Mouse (Mus musculus): ENCODE measurements around the gene Rai1. TPM values are rescaled to one million over a fixed set of nuclear protein-coding genes. Genes with fewer than 3 reads are reported as not detected.

Rai1 gene
- polyA plus RNA-seq, 1 experiment = 5.2 TPM

DNA sequence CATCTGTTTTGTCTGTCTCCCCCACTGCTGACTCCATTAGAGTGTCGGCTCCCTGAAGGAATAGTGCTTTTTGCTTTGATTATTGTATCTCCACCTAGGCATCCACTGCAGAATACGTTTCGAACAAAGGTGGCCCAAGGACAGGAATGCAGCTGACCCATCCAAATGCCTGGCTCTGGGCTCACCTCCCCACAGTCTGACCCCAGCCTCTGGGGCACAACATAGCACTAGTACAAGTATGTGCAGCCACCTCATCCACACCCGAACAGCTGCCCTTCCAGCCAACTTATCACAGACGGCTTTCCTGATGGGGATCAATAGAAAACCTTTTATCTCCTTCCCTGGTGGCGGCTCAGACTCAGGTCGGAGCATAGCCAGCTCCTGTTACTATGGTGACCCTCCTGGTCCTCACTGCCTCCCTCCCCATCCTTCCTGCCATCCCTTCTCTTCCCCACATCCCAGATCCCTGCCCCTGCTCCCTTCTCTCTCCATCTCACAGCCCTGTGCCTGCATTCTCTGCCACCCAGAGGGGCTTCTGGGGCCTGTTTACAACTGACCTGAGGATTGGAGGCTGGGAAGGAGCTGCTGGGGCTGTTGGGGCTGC is 10.7 kb upstream of the Rai1 start:
- no peaks in the 10 kb centered on the region; the same call in 1 of the 2 replicates for H3K4me1 ChIP-seq (ENCODE audit: control insufficient read depth, insufficient read depth, low read length)
- no peak overlapping the region for H3K4me3 ChIP-seq (ENCODE audit: control insufficient read depth, low read depth, low read length)
- H3K27ac ChIP-seq (ENCODE audit: control insufficient read depth, insufficient read depth, low read depth, low read length) = no peak overlapping the region
- no peaks in the 10 kb centered on the region for H3K36me3 ChIP-seq (ENCODE audit: control insufficient read depth, insufficient read depth, low read length)
- TF ChIP-seq POLR2A (IDR thresholded peaks at IDR 0.05; ENCODE audit: control insufficient read depth, low read depth, low read length) = no peak
- no peak for TF ChIP-seq CTCF (IDR thresholded peaks at IDR 0.05; ENCODE audit: control insufficient read depth, insufficient read depth, insufficient replicate concordance, low read depth, low read length)
- no peaks in the 10 kb centered on the region for H3K27me3 ChIP-seq (ENCODE audit: control insufficient read depth, insufficient read depth, low read length)

- H3K4me1 ChIP-seq (ENCODE audit: control insufficient read depth, insufficient read depth, low read length) = no peaks in the 10 kb centered on the region; the same call in 1 of the 2 replicates
- no peaks in the 10 kb centered on the region for H3K27me3 ChIP-seq (ENCODE audit: control insufficient read depth, insufficient read depth, low read length)
- no peak for TF ChIP-seq CTCF (IDR thresholded peaks at IDR 0.05; ENCODE audit: control insufficient read depth, insufficient read depth, insufficient replicate concordance, low read depth, low read length)
- no peak for TF ChIP-seq POLR2A (IDR thresholded peaks at IDR 0.05; ENCODE audit: control insufficient read depth, low read depth, low read length)
- H3K27ac ChIP-seq (ENCODE audit: control insufficient read depth, insufficient read depth, low read depth, low read length) = no peak overlapping the region
- no peaks in the 10 kb centered on the region for H3K36me3 ChIP-seq (ENCODE audit: control insufficient read depth, insufficient read depth, low read length)
- H3K4me3 ChIP-seq (ENCODE audit: control insufficient read depth, low read depth, low read length) = no peak overlapping the region
These were observed 9.7 kb upstream of the Rai1 start for GRCm38 (mm10) chr11:60094909-60095810.

GRCm38 (mm10) chr11:60099555-60100186 is 5.1 kb upstream of the Rai1 start:
- Histone ChIP-seq H3K4me3 (ENCODE audit: control insufficient read depth, low read depth, low read length) (no peak overlapping the region), H3K27ac (ENCODE audit: control insufficient read depth, insufficient read depth, low read depth, low read length) (no peak overlapping the region), H3K4me1 (ENCODE audit: control insufficient read depth, insufficient read depth, low read length) (peaks cover 6% of the 10 kb centered on the region), H3K36me3 (ENCODE audit: control insufficient read depth, insufficient read depth, low read length) (no peaks in the 10 kb centered on the region), H3K27me3 (ENCODE audit: control insufficient read depth, insufficient read depth, low read length) (no peaks in the 10 kb centered on the region)
- no peak for TF ChIP-seq CTCF (IDR thresholded peaks at IDR 0.05; ENCODE audit: control insufficient read depth, insufficient read depth, insufficient replicate concordance, low read depth, low read length)

DNA sequence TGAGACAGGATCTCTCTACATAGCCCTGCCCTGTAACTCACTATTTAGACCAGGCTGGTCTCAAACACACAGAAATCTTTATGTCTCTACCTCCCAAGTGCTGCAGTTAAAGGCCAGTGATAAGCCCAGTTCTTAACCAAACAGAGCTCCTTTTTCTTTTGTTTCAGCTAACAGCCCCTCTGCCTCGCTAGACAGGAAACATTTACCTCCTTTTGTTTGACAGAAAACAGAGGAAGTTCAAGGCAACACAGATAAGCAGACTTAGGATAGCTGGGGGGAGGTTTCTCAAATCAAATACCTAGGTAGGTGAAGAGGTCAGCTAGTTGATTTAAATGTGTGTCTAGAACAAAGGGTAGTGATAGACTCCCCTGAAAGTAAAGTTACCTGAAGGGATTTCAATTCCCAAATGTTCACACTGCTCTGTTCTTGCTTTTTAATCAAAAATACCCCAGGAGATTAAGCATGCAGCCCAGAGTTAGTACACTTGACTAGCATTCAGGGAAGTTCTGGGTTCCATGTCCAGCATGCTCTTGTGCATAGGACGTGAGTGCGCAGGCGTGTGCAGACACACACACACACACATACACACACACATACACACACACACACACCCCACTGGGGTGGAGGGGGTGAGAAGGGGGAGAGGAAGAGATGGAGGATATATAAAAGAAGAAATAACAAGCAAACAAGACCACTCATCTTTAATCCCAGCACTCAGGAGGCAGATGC is 3.8 kb upstream of the Rai1 start:
- H3K27me3 ChIP-seq (ENCODE audit: control insufficient read depth, insufficient read depth, low read length) = no peaks in the 10 kb centered on the region
- no peak overlapping the region for H3K27ac ChIP-seq (ENCODE audit: control insufficient read depth, insufficient read depth, low read depth, low read length)
- TF ChIP-seq CTCF (IDR thresholded peaks at IDR 0.05; ENCODE audit: control insufficient read depth, insufficient read depth, insufficient replicate concordance, low read depth, low read length) (no peak), POLR2A (IDR thresholded peaks at IDR 0.05; ENCODE audit: control insufficient read depth, low read depth, low read length) (no peak)
- H3K4me1 ChIP-seq (ENCODE audit: control insufficient read depth, insufficient read depth, low read length) = peaks cover 10% of the 10 kb centered on the region
- no peaks in the 10 kb centered on the region for H3K36me3 ChIP-seq (ENCODE audit: control insufficient read depth, insufficient read depth, low read length)
- no peak overlapping the region for H3K4me3 ChIP-seq (ENCODE audit: control insufficient read depth, low read depth, low read length)

DNA sequence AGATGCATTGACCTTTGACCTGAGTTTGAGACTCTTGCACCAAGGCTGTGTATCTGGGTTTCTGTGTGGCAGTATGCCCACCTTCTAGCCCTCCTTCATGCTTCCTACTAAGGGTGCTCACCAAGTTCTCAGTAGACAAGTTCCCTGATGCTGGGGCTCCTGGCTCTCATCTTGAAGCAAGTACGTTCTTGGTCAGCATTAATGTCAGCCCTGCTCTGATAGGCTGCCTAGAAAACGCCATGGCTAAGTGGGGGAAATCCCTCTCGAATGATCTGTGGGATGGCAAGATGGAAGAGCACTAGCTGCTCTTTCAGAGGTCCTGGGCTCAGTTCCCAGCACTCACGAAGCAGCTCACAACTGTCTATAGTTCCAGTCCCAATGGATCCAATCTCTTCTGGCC is 2.8 kb upstream of the Rai1 start:
- Histone ChIP-seq H3K4me1 (ENCODE audit: control insufficient read depth, insufficient read depth, low read length) (peaks cover 20% of the 10 kb centered on the region), H3K27me3 (ENCODE audit: control insufficient read depth, insufficient read depth, low read length) (no peaks in the 10 kb centered on the region), H3K27ac (ENCODE audit: control insufficient read depth, insufficient read depth, low read depth, low read length) (no peak overlapping the region), H3K36me3 (ENCODE audit: control insufficient read depth, insufficient read depth, low read length) (no peaks in the 10 kb centered on the region), H3K4me3 (ENCODE audit: control insufficient read depth, low read depth, low read length) (no peak overlapping the region)
- TF ChIP-seq CTCF (IDR thresholded peaks at IDR 0.05; ENCODE audit: control insufficient read depth, insufficient read depth, insufficient replicate concordance, low read depth, low read length) = no peak
- no peak for TF ChIP-seq POLR2A (IDR thresholded peaks at IDR 0.05; ENCODE audit: control insufficient read depth, low read depth, low read length)

DNA sequence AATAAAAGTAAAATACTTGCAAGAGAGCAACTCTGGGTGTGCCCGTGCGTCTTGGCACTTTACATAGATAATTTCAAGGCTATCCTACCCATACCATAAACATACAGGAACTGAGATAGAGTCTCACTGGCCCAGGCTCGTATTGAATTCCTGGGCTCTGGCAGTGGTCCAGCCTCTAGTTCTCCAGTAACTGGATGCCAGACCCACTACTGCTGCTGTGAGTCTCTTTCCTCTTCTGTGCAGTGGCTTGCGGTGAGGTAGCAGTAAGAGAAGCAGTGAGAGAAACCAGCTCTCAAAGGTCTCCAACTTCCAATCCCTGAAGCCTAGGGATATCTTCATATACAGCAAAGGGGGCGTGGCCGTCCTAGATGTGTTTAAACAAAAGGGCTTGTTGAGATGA is 2.1 kb upstream of the Rai1 start:
- Histone ChIP-seq H3K4me1 (ENCODE audit: control insufficient read depth, insufficient read depth, low read length) (peaks cover 20% of the 10 kb centered on the region), H3K4me3 (ENCODE audit: control insufficient read depth, low read depth, low read length) (no peak overlapping the region), H3K36me3 (ENCODE audit: control insufficient read depth, insufficient read depth, low read length) (no peaks in the 10 kb centered on the region), H3K27ac (ENCODE audit: control insufficient read depth, insufficient read depth, low read depth, low read length) (no peak overlapping the region), H3K27me3 (ENCODE audit: control insufficient read depth, insufficient read depth, low read length) (no peaks in the 10 kb centered on the region)
- TF ChIP-seq CTCF (IDR thresholded peaks at IDR 0.05; ENCODE audit: control insufficient read depth, insufficient read depth, insufficient replicate concordance, low read depth, low read length) = no peak
- TF ChIP-seq POLR2A (IDR thresholded peaks at IDR 0.05; ENCODE audit: control insufficient read depth, low read depth, low read length) = no peak

- TF ChIP-seq CTCF (IDR thresholded peaks at IDR 0.05; ENCODE audit: control insufficient read depth, insufficient read depth, insufficient replicate concordance, low read depth, low read length) = no peak
- no peak for TF ChIP-seq POLR2A (IDR thresholded peaks at IDR 0.05; ENCODE audit: control insufficient read depth, low read depth, low read length)
- no peak overlapping the region for H3K4me3 ChIP-seq (ENCODE audit: control insufficient read depth, low read depth, low read length)
- H3K36me3 ChIP-seq (ENCODE audit: control insufficient read depth, insufficient read depth, low read length) = no peaks in the 10 kb centered on the region
- H3K4me1 ChIP-seq (ENCODE audit: control insufficient read depth, insufficient read depth, low read length) = peaks cover 20% of the 10 kb centered on the region
- no peak overlapping the region for H3K27ac ChIP-seq (ENCODE audit: control insufficient read depth, insufficient read depth, low read depth, low read length)
- H3K27me3 ChIP-seq (ENCODE audit: control insufficient read depth, insufficient read depth, low read length) = no peaks in the 10 kb centered on the region
These were observed 1.2 kb upstream of the Rai1 start for GRCm38 (mm10) chr11:60103567-60103966.
